9 mouse cellular contexts compared by ENCODE assay signal in the genomic region with DNA sequence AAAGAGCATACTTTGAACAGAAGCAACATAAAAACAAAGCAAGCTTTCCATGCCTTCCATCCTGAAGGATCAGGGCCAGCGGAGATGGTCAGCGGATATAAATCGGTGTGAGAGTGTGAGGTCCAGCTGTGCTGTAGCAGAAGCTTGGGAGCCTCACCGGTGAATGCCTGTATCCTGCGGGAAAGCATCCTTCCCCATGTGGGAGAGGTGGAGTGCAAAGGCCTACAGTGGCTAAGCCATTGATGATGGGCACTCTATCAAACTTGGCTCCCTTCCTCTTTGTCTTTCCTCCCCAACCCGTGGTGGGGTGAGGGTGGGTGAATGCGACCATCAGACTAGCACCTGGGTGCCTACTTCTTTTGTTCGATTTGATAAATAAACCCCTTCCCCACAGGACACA.
"Had no signal": no experiment of that assay in that cellular context is flagged by ENCODE, and none has a peak within 500 bp of the region (broad histone marks: within the 10 kb centered on the region; RNA-seq: fewer than 3 reads in every experiment).

No protein-coding gene starts in this region.

- DNase-seq: liver, postnatal 0 days; lung, adult 2 months; lung, postnatal 14 days; lung, postnatal 36 days; midbrain, embryonic 14.5 days; right cerebral cortex, postnatal 14 days; thymus, adult 2 months; thymus, postnatal 25 days; thymus, postnatal 4 days had no signal
